Mouse (Mus musculus) testis, adult 2 months (tissue): Measurements from ENCODE around the gene Mettl9. TPM values are rescaled to one million over a fixed set of nuclear protein-coding genes. Genes with fewer than 3 reads are reported as not detected.
A peak's percentile ranks its signal among the peaks of the same experiment; 100 is the strongest.
"Not testable (repeated sequence)": the region's sequence is repeated elsewhere in the genome, so short reads cannot be mapped to it uniquely, and the experiment has no call there.

Experiments
- H3K27ac ChIP-seq: fragments of 200-500 bp; 2 replicates; pipeline ENCODE4 v1.5.1; 2012; ENCODE audit warnings: low read depth, low read length; ENCODE audit not compliant: control insufficient read depth, insufficient read depth
- H3K27me3 ChIP-seq: fragments of 200-500 bp; 2 replicates; pipeline ENCODE4 v1.6.1; 2012; ENCODE audit warnings: mild to moderate bottlenecking, low read length, moderate library complexity; ENCODE audit not compliant: control insufficient read depth, insufficient read depth
- H3K36me3 ChIP-seq: fragments of 200-500 bp; 2 replicates; pipeline ENCODE4 v1.6.1; 2012; ENCODE audit warnings: mild to moderate bottlenecking, low read length; ENCODE audit not compliant: control insufficient read depth, insufficient read depth
- H3K4me1 ChIP-seq: fragments of 200-500 bp; 2 replicates; pipeline ENCODE4 v1.6.1; 2012; ENCODE audit warnings: low read length; ENCODE audit not compliant: control insufficient read depth, insufficient read depth
- H3K4me3 ChIP-seq: fragments of 200-500 bp; 2 replicates; pipeline ENCODE4 v1.5.1; 2012; ENCODE audit warnings: low read depth, mild to moderate bottlenecking, low read length, moderate library complexity, mixed read lengths; ENCODE audit not compliant: control insufficient read depth
- CTCF ChIP-seq: fragments of 200-500 bp; IDR thresholded peaks from 2 replicates; pipeline ENCODE4 v1.5.1; 2012; ENCODE audit warnings: low read depth, mild to moderate bottlenecking, inconsistent platforms, low read length, moderate library complexity; ENCODE audit not compliant: control insufficient read depth, insufficient read depth, insufficient replicate concordance
- POLR2A ChIP-seq: fragments of 200-500 bp; IDR thresholded peaks from 2 replicates; pipeline ENCODE4 v1.6.1; 2012; ENCODE audit warnings: low read depth, mild to moderate bottlenecking, inconsistent platforms, low read length, moderate library complexity; ENCODE audit not compliant: control insufficient read depth
- polyA plus RNA-seq: library from polyadenylated mRNA; depleted of rRNA; stranded (reverse); fragments of >200 nt; gene quantifications from 2 replicates; pipeline ENCODE4 v1.2.3, GENCODE M21; 2012

Gene Mettl9
- polyA plus RNA-seq, 1 experiment = 9.8 TPM

- H3K27me3 ChIP-seq = no peaks in the 10 kb centered on the region
Observed at GRCm38 (mm10) chr7:121003793-121004418, 30.3 kb upstream of the Mettl9 start.

DNA sequence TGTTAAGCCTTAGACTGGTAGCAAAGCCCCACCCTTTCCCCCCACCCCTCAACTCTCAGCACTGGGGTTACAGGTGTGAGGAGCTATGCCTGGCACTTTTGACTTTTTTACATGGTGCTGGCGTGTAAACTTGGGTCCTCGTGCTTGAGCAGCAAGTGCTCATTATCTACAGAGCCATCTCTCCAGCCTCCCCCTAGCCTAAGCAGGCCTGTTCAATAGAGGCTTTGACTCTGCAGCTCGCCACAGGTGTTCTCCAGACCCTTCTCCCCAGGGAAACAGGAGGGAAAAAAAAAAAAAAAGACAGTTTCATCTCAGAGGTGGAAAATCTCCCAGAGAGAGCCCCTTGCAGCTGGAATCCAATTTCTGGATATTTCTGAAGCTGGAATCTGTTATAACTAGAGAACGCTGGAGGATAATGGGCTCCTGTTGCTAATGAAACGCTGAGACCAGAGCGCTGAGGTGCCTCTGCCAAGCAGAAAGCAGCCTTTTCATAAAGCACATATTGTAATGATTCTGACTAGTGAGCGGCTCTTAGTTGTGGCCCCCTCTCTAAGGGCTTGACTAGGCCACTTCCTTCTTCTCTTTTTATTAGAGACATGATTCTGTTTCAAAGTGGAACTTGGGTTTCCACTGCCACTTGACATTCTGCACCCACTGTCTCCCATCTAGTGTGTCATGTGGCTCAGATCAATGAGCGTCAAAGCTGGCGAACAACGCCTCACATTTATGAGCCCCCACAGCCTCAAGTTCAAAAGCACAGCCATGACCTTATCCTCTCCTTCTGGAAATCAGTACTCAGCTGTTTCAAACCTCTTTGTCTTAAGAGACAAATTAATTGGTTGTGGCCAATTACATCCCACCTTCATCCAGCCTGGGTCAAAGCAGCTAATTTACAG lies 22.2 kb upstream of the Mettl9 start:
- no peak overlapping the region for H3K4me3 ChIP-seq
- H3K36me3 ChIP-seq = no peaks in the 10 kb centered on the region
- TF ChIP-seq POLR2A (no peak), CTCF (no peak)
- H3K27ac ChIP-seq = no peak overlapping the region
- H3K4me1 ChIP-seq = no peaks in the 10 kb centered on the region
- H3K27me3 ChIP-seq = no peaks in the 10 kb centered on the region

More at GRCm38 (mm10) chr7:121003793-121004418, 30.3 kb upstream of the Mettl9 start:
- H3K4me3 ChIP-seq = no peak overlapping the region
- no peak overlapping the region for H3K27ac ChIP-seq
- H3K36me3 ChIP-seq = no peaks in the 10 kb centered on the region; the same call in 1 of the 2 replicates
- no peak for TF ChIP-seq CTCF
- TF ChIP-seq POLR2A = no peak
- no peaks in the 10 kb centered on the region for H3K4me1 ChIP-seq

DNA sequence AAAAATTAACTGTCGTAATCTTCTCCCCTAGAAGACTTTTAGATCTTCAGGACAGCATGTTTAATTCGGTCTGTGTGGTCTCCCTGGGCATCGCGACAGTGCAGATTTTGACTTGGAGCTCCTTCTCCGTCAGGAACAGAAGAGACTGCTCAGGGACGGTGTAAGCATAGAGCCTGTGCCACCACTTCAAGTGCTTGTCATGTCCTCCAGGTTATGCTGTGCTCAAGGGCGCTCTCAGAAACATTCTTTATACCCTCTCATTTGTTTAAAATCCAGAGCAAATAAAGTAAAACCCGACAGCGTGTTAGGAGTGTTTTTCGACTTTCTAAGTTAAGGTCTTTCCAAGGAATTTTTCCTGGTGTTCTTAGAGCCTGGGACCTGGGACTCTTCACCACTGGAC lies 19.8 kb upstream of the Mettl9 start:
- TF ChIP-seq CTCF (no peak), POLR2A (no peak)
- no peak overlapping the region for H3K4me3 ChIP-seq
- no peaks in the 10 kb centered on the region for H3K36me3 ChIP-seq
- no peaks in the 10 kb centered on the region for H3K4me1 ChIP-seq
- no peak overlapping the region for H3K27ac ChIP-seq
- H3K27me3 ChIP-seq = no peaks in the 10 kb centered on the region

DNA sequence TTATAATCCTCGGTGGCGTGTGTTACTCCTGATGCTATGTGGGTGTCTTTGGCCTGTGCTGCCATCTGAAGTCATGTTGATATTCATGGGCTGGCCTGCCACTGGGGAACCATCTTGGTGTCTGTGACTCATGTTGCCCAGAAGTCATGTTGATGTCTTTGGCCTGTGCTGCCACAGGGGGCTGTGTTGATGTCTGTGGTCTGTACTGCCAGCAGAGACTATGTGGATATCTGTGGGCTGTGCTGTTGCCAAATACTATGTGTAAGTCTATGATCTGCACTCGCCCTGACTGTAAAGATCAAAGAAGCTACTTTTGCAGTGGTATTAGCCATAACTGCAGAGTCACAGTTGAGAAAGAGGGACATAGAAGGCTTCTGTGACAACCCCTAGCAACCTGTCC lies 15.5 kb upstream of the Mettl9 start:
- no peaks in the 10 kb centered on the region for H3K27me3 ChIP-seq
- H3K36me3 ChIP-seq = no peaks in the 10 kb centered on the region
- H3K4me1 ChIP-seq = no peaks in the 10 kb centered on the region
- H3K27ac ChIP-seq = no peak overlapping the region
- TF ChIP-seq POLR2A = no peak
- no peak for TF ChIP-seq CTCF
- no peak overlapping the region for H3K4me3 ChIP-seq

GRCm38 (mm10) chr7:121020277-121020676 lies 14.0 kb upstream of the Mettl9 start:
- Histone ChIP-seq H3K4me3 (no peak overlapping the region), H3K27me3 (no peaks in the 10 kb centered on the region), H3K4me1 (no peaks in the 10 kb centered on the region), H3K27ac (no peak overlapping the region), H3K36me3 (no peaks in the 10 kb centered on the region)
- TF ChIP-seq CTCF = peak; percentile 23; the same call in 1 of the 2 replicates
- TF ChIP-seq POLR2A = no peak

GRCm38 (mm10) chr7:121025221-121026008 lies 8.8 kb upstream of the Mettl9 start:
- H3K27me3 ChIP-seq = no peaks in the 10 kb centered on the region
- no peaks in the 10 kb centered on the region for H3K36me3 ChIP-seq
- no peak for TF ChIP-seq POLR2A
- no peak for TF ChIP-seq CTCF
- no peak overlapping the region for H3K4me3 ChIP-seq
- no peak overlapping the region for H3K27ac ChIP-seq
- no peaks in the 10 kb centered on the region for H3K4me1 ChIP-seq

- Histone ChIP-seq H3K27me3 (no peaks in the 10 kb centered on the region), H3K27ac (no peak overlapping the region), H3K36me3 (no peaks in the 10 kb centered on the region), H3K4me1 (no peaks in the 10 kb centered on the region), H3K4me3 (no peak overlapping the region)
- TF ChIP-seq POLR2A (no peak), CTCF (no peak)
Observed at GRCm38 (mm10) chr7:121026300-121026699, 7.9 kb upstream of the Mettl9 start.

GRCm38 (mm10) chr7:121029947-121030346 lies 4.3 kb upstream of the Mettl9 start:
- not testable (repeated sequence) for H3K4me3 ChIP-seq, H3K27ac ChIP-seq, H3K36me3 ChIP-seq, H3K27me3 ChIP-seq, H3K4me1 ChIP-seq
